Mouse (Mus musculus) kidney, postnatal 0 days (tissue): Measurements from ENCODE around the gene 2010300C02Rik. TPM values are rescaled to one million over a fixed set of nuclear protein-coding genes. Genes with fewer than 3 reads are reported as not detected.

ENCODE experiments used
- ATAC-seq: fragments of 200-750 bp; cut with Nextera tagmentation; replicated peaks from 2 replicates; pipeline ENCODE4 v1.8.0; 2017; ENCODE audit warnings: low read depth, moderate number of reproducible peaks, moderate TSS enrichment, moderate library complexity; ENCODE audit not compliant: low FRiP score
- DNase-seq: peaks from one replicate; pipeline ENCODE4 v3.0.0-alpha.2; 2016; ENCODE audit warnings: low spot score
- H3K27ac ChIP-seq: fragments of 300-500 bp; sonication (generic); 2 replicates; pipeline ENCODE4 v1.5.1; 2014; ENCODE audit warnings: mild to moderate bottlenecking
- H3K27me3 ChIP-seq: fragments of 300-500 bp; sonication (generic); 2 replicates; pipeline ENCODE4 v1.6.1; 2014; ENCODE audit warnings: low read length, mixed read lengths; ENCODE audit not compliant: insufficient read depth
- H3K36me3 ChIP-seq: fragments of 300-500 bp; sonication (generic); 2 replicates; pipeline ENCODE4 v1.6.1; 2014; ENCODE audit warnings: low read length, mixed read lengths; ENCODE audit not compliant: insufficient read depth
- H3K4me1 ChIP-seq: fragments of 300-500 bp; sonication (generic); replicated peaks from 2 replicates; pipeline ENCODE4 v1.6.1; 2014; ENCODE audit warnings: antibody characterized with exemption, low read length, mixed read lengths; ENCODE audit not compliant: insufficient read depth
- H3K4me2 ChIP-seq: fragments of 300-500 bp; sonication (generic); 2 replicates; pipeline ENCODE4 v1.6.1; 2014; ENCODE audit warnings: mild to moderate bottlenecking, low read length, moderate library complexity, mixed read lengths
- H3K4me3 ChIP-seq: fragments of 300-500 bp; sonication (generic); replicated peaks from 2 replicates; pipeline ENCODE4 v1.5.1; 2014; ENCODE audit warnings: low read depth, low read length
- H3K9ac ChIP-seq: fragments of 300-500 bp; sonication (generic); 2 replicates; pipeline ENCODE4 v1.6.1; 2014; ENCODE audit warnings: low read depth, low read length
- H3K9me3 ChIP-seq: fragments of 300-500 bp; sonication (generic); replicated peaks from 2 replicates; pipeline ENCODE4 v1.6.1; 2016; ENCODE audit warnings: low read length, inconsistent platforms, mixed read lengths
- CTCF ChIP-seq: IDR thresholded peaks from 2 replicates; pipeline ENCODE4 v1.5.1; 2016; ENCODE audit warnings: antibody characterized with exemption, low read depth, mild to moderate bottlenecking, moderate library complexity
- WGBS: fragments of 180-500 bp; shearing (Covaris S2); extraction: QIAGEN DNeasy Blood & Tissue Kit; methylation state at CpG from one replicate; pipeline ENCODE4 v1.1.7; 2014; 5-methylcytosine and 5-hydroxymethylcytosine counted together
- polyA plus RNA-seq: library from polyadenylated mRNA; unstranded; fragments of >200 nt; fragmentation: Nextera tagmentation; extraction: Ambion mirVana; gene quantifications from 2 replicates; pipeline ENCODE4 v1.2.1, GENCODE M21; 2015

Gene 2010300C02Rik
- polyA plus RNA-seq, 1 experiment from 2014 or later: 2.4 TPM

DNA sequence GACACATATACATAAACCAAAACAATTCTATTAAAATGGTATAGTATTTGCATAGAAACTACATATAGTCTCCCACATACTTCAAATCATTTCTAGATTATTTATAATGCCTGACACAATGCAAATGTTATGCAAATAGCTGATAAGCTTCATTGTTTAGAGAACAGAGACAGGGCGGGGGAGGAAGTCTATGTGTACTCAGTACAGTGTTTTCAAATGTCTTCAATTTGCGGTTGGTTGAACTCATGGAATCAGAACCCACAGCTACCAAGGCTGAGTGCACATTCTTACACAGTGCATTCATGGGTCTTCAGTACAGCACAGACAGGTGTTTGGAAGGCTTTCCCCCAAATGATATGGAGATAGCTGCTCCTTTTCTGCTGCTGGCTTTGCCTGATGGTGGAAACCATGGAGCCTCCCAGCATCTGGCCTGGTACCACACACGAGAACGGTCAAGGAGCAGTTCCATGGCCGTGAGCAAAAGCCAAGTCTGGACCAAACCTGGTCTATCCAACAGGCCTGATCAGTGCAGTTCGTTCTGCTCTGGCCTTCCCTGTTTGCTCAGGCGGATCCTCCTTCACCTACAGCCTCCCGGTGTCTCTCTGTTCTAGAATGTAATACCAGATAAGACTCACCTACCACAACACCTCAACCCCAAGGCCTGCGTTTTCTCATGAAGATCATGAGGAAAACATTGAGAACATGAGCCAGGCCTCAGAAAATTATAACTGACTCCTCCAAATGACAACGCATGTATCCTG is 8.1 kb downstream of the 2010300C02Rik start:
- Histone ChIP-seq H3K9ac (no peak overlapping the region), H3K4me1 (no peaks in the 10 kb centered on the region), H3K36me3 (no peaks in the 10 kb centered on the region), H3K27me3 (no peaks in the 10 kb centered on the region), H3K4me2 (no peak overlapping the region), H3K27ac (no peak overlapping the region), H3K9me3 (no peaks in the 10 kb centered on the region), H3K4me3 (no peak overlapping the region)
- WGBS: 74% methylated on average over 10 of the region's 10 CpGs
- no peak for DNase-seq
- no peak for TF ChIP-seq CTCF
- no peak for ATAC-seq

DNA sequence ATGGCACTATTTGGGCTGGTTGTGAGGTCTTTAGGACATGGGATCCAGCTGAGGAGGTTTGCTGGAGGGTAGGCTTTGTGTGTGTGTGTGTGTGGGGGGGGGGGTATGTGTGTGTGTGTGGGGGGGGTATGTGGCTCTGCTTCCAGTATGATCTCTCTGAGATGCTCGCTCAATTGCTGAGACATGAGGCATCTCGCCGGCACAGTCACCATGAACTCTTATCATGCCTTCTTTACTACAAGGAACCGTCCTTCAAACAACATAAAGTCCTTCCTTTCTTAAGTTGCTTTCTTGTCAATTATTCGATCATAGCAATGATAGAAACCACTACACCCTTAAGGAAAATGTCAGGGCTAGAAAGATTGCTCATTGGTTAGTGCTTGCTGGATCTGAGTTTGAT is 8.8 kb downstream of the 2010300C02Rik start:
- ATAC-seq (no peak), DNase-seq (no peak)
- H3K27me3 ChIP-seq: no peaks in the 10 kb centered on the region
- no peaks in the 10 kb centered on the region for H3K4me1 ChIP-seq
- no peak overlapping the region for H3K4me3 ChIP-seq
- TF ChIP-seq CTCF: no peak
- 87% methylated on average over 5 of the region's 5 CpGs for WGBS
- H3K9ac ChIP-seq: no peak overlapping the region
- no peak overlapping the region for H3K27ac ChIP-seq
- H3K36me3 ChIP-seq: no peaks in the 10 kb centered on the region
- no peaks in the 10 kb centered on the region for H3K9me3 ChIP-seq
- H3K4me2 ChIP-seq: no peak overlapping the region

DNA sequence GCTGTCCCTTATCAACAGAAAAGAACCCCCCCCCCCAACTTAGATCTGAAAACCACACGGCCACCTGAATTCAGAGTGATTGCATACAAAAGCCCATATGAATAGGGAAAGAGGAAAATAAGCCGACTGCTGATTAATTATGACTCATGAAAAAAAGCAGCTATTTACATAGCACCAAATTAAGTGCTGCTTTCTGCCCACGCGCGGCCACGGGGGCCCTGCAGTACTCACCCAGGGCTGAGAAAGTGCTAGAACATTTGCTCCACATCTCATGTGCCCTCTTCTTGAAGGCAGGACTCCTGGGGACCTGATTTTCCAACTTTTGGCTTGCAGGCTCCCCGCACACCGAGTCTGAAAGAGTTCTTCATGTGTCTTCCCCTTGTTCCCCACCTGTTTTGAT is 10.1 kb downstream of the 2010300C02Rik start:
- Histone ChIP-seq H3K4me2 (no peak overlapping the region), H3K9ac (no peak overlapping the region), H3K27ac (no peak overlapping the region), H3K36me3 (no peaks in the 10 kb centered on the region), H3K27me3 (no peaks in the 10 kb centered on the region), H3K4me1 (no peaks in the 10 kb centered on the region), H3K4me3 (no peak overlapping the region), H3K9me3 (no peaks in the 10 kb centered on the region)
- WGBS: 64% methylated on average over 8 of the region's 8 CpGs
- ATAC-seq: no peak
- no peak for DNase-seq
- TF ChIP-seq CTCF: no peak

DNA sequence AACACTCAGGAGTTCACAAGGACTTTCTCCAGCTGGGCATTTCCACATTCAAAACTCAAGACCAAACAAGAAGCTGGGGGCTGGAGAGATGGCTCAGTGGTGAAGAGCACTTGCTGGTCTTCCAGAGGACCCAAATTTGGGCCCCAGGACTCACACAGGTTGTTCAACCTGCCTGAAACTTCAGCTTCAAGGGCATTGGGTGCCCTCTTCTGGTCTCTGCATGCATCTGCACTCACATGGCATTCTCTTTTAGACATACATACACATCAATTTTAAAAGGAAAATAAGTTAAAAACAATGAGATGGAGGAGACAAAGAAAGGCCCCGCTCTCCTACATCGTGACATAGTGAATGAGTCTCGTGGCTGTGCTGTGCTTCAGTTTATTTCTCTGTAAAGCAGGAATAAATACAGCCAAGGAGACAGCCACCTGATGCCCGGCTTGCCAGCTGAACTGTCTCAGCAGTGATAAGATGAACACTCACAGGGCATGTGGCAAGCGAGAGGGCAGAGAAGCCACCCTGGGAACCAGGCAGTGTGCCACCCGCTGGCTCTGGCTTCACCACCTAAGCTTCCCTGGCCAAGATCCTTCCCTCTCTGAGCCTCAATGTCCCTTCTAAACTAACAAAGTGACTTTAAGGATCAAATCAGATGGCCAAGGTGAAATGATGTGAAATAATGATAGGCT is 11.5 kb downstream of the 2010300C02Rik start:
- Histone ChIP-seq H3K4me3 (no peak overlapping the region), H3K4me2 (no peak overlapping the region), H3K4me1 (no peaks in the 10 kb centered on the region), H3K27me3 (no peaks in the 10 kb centered on the region), H3K36me3 (no peaks in the 10 kb centered on the region), H3K9me3 (no peaks in the 10 kb centered on the region), H3K27ac (no peak overlapping the region), H3K9ac (no peak overlapping the region)
- no peak for TF ChIP-seq CTCF
- ATAC-seq (no peak), DNase-seq (no peak)
- WGBS: 89% methylated on average over 6 of the region's 6 CpGs

DNA sequence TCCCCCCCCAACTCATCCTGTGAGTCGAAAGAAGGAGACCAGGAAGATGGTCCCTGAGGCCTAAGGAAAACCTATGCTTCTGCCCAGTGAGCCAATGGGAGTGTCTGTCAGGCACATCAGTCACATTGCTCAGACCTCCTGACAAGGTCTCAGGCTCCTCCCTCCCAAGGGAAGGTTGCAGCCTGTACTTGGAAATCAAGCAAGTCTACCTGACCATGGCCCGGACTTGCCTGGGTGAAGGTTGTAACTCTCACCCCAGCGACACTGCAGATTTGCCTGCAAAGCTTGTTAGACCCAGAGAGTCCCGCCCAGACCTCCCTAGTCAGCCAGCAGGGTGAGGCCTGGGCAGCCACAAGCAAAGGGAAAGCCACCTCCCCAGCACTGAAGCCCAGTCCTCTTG is 17.6 kb downstream of the 2010300C02Rik start:
- ATAC-seq (no peak), DNase-seq (no peak)
- 74% methylated on average over 4 of the region's 4 CpGs for WGBS
- H3K9me3 ChIP-seq: no peaks in the 10 kb centered on the region
- H3K9ac ChIP-seq: no peak overlapping the region
- H3K4me3 ChIP-seq: no peak overlapping the region
- H3K4me1 ChIP-seq: no peaks in the 10 kb centered on the region
- no peak for TF ChIP-seq CTCF
- no peaks in the 10 kb centered on the region for H3K36me3 ChIP-seq
- no peaks in the 10 kb centered on the region for H3K27me3 ChIP-seq
- H3K27ac ChIP-seq: no peak overlapping the region
- H3K4me2 ChIP-seq: no peak overlapping the region

DNA sequence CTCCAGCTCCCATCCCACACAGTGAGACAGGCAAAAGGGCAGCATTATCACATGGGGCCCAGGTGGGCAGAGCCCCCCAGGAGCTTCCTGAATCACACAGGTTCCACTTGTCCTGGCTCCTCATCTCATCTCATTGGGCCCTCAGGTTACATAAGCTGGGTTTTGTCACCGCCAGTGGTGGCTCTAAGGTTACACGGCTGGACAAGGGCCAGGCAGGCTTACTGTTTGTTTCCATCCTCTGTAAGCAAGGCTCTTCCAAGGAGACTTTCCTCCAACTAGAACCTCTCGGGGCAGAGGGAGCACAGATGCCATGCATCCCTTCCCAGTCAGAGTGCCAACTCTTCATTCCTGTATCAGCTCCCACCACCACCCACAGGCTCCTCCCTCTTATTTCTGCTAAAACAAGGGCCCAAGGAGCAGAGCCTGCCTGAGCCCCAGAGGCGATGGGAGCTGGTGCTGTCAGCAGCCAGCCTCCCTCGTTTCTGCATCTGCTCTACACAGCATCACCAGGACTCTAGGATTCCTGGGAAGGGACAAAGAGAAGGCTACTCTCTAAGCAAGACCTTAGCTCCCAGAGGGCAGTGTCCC is 20.9 kb downstream of the 2010300C02Rik start:
- H3K36me3 ChIP-seq: no peaks in the 10 kb centered on the region
- no peaks in the 10 kb centered on the region for H3K27me3 ChIP-seq
- no peak overlapping the region for H3K4me3 ChIP-seq
- no peak overlapping the region for H3K9ac ChIP-seq
- H3K9me3 ChIP-seq: no peaks in the 10 kb centered on the region
- H3K27ac ChIP-seq: no peak overlapping the region
- ATAC-seq (no peak), DNase-seq (no peak)
- no peak for TF ChIP-seq CTCF
- 56% methylated on average over 5 of the region's 5 CpGs for WGBS
- no peak overlapping the region for H3K4me2 ChIP-seq
- no peaks in the 10 kb centered on the region for H3K4me1 ChIP-seq
